Mouse (Mus musculus) spleen, adult 2 months (tissue): Measurements from ENCODE around the gene Tmem259.

Experiments
- CTCF ChIP-seq: fragments of 200-500 bp; IDR thresholded peaks from 2 replicates; pipeline ENCODE4 v1.5.1; 2011; ENCODE audit warnings: mild to moderate bottlenecking, inconsistent platforms; ENCODE audit not compliant: insufficient read depth, insufficient read length, insufficient replicate concordance; ENCODE audit errors: extremely low read depth
- POLR2A ChIP-seq: fragments of 200-500 bp; IDR thresholded peaks from 2 replicates; pipeline ENCODE4 v1.6.1; 2011; ENCODE audit warnings: low read depth, low read length, inconsistent platforms

DNA sequence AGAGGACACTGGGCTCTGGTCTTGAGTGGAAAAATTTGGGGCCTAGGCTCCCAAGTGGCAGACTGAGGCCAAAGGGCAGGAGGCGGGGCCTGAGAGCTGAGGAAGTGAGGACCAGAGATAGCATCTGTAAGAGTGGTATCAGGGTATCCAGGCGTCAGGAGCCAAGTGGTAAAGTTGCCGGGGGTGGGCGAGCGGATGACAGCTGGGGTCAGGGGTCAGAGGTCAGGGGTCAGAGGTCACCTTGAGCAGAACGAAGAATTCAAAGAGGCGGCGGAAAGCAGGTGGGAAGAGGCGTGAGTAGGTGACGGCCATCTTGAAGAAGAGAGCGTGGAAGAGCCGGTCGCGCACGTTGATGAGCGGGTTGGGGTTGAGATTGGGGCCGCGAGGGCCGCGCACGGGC is 460 bp downstream of the Tmem259 start:
- TF ChIP-seq POLR2A (no peak), CTCF (no peak)
